Mouse (Mus musculus): ENCODE results near the gene Mrpl28. TPM values are rescaled to one million over a fixed set of nuclear protein-coding genes. Genes with fewer than 3 reads are reported as not detected.
A peak's percentile ranks its signal among the peaks of the same experiment; 100 is the strongest.

The Mrpl28 gene
- total and polyA plus RNA-seq, 2 experiments from 2014 or later: 138 to 189 TPM

DNA sequence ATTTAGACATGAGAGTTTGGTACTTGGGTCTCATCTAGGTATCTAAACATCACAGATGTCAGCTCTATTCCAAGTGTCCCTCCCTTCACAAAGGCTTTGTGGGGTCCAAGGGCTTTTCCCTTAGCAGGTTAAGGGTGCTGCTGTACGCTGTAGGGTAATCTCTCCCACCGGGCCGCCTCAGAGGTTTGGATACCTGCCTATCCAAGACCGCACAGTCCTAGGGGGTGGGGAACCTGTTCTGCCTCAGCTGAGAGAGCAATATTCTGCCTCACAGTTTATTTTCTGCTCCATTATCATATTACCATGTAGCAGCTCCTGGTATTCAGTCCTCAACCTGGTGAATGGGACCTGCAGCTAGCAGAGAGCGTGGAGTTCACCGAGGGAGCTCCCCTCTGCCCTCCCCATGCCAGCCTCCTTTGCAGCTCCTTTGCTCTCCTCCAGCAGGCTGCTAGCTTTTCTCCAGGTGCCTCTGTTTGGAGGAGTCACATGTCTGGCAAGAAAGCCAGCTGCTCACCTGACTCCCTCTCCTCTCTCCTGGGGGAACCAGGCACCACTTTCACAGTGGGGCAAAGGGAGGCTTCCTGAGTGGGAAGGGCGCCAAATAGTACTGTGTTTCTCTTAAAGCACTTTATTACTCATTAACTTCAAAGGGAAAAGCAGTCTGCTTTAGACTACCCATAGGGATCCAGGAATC lies 7.9 kb upstream of the Mrpl28 start:
- no peak for DNase-seq (ENCODE audit: low spot score)
- H3K9ac ChIP-seq (replicated peaks; ENCODE audit: low read length): no peak overlapping the region
- no peaks in the 10 kb centered on the region for H3K36me3 ChIP-seq (ENCODE audit: insufficient read depth, low read length)
- no peak for TF ChIP-seq CTCF (IDR thresholded peaks at IDR 0.05; ENCODE audit: low read depth)
- no peaks in the 10 kb centered on the region for H3K4me1 ChIP-seq (ENCODE audit: insufficient read depth, low read length)
- 78% methylated on average over 7 of the region's 7 CpGs for WGBS
- 0 out of 2 replicates have a peak, but pooled peaks cover 9% of the 10 kb centered on the region for H3K27me3 ChIP-seq (ENCODE audit: insufficient read depth, low read length)
- H3K4me3 ChIP-seq (ENCODE audit: low read length): no peak overlapping the region
- H3K4me2 ChIP-seq (ENCODE audit: low read depth, low read length): no peak overlapping the region
- no peak for ATAC-seq
- no peak overlapping the region for H3K27ac ChIP-seq
- no peaks in the 10 kb centered on the region for H3K9me3 ChIP-seq (ENCODE audit: low read length)

DNA sequence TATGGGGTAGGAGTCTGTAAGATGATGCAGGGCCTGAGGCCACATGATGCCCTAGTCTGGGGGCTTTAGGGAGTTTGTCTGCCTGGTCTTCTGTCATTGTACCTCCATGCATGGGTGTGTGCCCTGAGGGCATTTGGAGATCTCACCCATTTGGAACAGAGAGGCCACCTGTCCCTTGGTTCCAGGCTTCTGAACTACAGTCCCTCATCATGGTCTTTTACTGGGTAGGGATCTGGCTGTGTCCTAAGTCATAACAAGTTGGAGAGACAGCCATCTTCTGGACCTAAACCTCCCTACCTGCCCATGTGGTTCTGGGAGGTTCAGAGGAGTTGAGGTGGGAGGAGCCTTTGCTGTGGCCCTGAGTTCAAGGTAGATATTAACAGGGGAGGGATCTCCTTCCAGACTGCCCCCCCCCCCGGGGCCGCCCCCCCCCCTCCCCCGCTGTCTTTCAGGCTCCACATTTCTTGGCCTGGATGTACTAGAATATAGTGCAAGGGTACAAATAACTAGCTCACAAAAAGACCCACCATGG lies 7.3 kb upstream of the Mrpl28 start:
- no peak for TF ChIP-seq CTCF (IDR thresholded peaks at IDR 0.05; ENCODE audit: low read depth)
- Histone ChIP-seq H3K9me3 (ENCODE audit: low read length) (no peaks in the 10 kb centered on the region), H3K4me1 (ENCODE audit: insufficient read depth, low read length) (no peaks in the 10 kb centered on the region), H3K27me3 (ENCODE audit: insufficient read depth, low read length) (0 out of 2 replicates have a peak, but pooled peaks cover 9% of the 10 kb centered on the region), H3K27ac (no peak overlapping the region), H3K9ac (replicated peaks; ENCODE audit: low read length) (no peak overlapping the region), H3K36me3 (ENCODE audit: insufficient read depth, low read length) (no peaks in the 10 kb centered on the region), H3K4me2 (ENCODE audit: low read depth, low read length) (no peak overlapping the region), H3K4me3 (ENCODE audit: low read length) (no peak overlapping the region)
- 50% methylated on average over 3 of the region's 3 CpGs for WGBS
- no peak for DNase-seq (ENCODE audit: low spot score)
- ATAC-seq: no peak

DNA sequence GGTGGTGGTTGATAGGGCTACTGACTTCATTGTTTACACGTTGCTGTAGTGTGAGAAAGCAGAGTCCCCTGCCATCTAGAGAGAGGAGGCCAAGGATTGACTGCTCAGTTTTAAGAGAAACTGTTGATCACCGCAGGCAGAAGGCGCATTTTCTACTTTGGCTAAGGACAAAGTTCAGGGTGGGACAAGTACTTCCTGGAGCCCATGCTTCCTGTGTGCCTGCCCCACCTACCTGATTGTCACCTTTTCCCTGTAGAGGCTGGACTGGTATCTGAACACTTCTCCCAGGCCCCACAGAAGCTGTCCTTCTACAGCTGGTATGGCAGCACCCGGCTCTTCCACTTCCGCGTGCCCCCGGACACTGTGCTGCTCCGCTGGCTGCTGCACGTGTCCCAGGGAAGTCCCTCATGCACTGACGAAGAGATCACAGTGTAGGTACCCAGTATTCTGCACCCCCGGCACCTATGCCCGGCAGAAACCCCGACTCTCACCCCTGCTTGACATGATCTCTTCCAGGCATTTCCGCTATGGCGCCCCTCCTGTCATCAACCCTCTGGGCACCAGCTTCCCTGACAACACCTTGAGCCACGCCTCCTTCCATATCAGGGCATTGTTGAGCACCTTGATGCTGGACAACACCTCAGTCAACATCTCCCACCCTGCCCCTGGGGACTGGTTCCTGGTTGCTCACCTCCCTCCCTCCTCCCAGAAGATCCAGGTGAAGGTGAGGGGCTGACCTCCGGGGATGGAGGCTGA lies 6.6 kb upstream of the Mrpl28 start:
- WGBS: 86% methylated on average over 17 of the region's 17 CpGs
- Histone ChIP-seq H3K27me3 (ENCODE audit: insufficient read depth, low read length) (0 out of 2 replicates have a peak, but pooled peaks cover 9% of the 10 kb centered on the region), H3K9me3 (ENCODE audit: low read length) (no peaks in the 10 kb centered on the region), H3K4me1 (ENCODE audit: insufficient read depth, low read length) (no peaks in the 10 kb centered on the region), H3K4me3 (ENCODE audit: low read length) (no peak overlapping the region), H3K9ac (replicated peaks; ENCODE audit: low read length) (no peak overlapping the region), H3K36me3 (ENCODE audit: insufficient read depth, low read length) (no peaks in the 10 kb centered on the region), H3K27ac (no peak overlapping the region), H3K4me2 (ENCODE audit: low read depth, low read length) (no peak overlapping the region)
- DNase-seq (ENCODE audit: low spot score) (no peak), ATAC-seq (no peak)
- TF ChIP-seq CTCF (IDR thresholded peaks at IDR 0.05; ENCODE audit: low read depth): no peak

DNA sequence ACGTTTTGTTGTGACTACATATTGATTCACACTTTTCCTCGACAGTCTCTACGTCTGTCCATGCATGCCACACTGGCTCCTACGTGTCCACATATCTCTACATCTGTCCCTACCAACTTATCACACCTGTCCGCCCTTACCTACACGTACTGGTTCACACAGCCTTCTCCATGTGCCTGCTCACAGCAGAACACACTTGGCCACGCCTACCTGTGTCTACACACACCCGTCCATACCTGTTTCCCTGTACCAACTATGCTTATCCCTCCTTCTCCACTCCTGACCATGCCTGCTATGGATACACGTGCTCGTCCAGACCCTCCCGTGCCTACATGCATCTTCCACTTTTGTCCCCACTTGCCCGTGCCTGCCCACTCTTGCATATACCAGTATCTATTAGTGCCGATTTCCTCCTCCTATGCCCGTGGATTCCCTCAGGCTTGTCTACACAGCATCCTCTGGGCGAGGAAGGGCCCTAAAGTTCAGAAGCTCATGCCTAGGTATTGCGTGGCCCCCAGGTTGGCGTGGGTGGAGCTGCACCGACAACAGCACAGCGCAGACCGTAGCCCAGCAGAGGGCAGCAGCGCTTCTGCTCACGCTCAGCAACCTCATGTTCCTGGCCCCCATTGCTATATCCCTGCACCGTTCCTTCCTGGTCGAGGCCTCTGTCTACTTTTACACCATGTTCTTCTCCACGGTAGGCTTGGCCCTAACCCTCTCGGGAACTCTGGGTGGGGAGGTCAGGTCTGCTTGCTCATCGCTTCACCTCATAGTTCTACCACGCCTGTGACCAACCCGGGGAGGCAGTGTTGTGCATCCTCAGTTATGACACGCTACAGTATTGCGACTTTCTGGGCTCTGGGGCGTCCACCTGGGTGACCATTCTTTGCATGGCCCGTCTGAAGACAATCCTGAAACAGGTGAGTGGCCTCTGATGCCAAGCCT lies 3.3 kb upstream of the Mrpl28 start:
- ATAC-seq: peak; percentile 44; the same call in 1 of the 2 replicates
- 51% methylated on average over 33 of the region's 33 CpGs for WGBS
- Histone ChIP-seq H3K9me3 (ENCODE audit: low read length) (no peaks in the 10 kb centered on the region), H3K27ac (no peak overlapping the region), H3K9ac (replicated peaks; ENCODE audit: low read length) (no peak overlapping the region), H3K4me3 (ENCODE audit: low read length) (no peak overlapping the region), H3K36me3 (ENCODE audit: insufficient read depth, low read length) (no peaks in the 10 kb centered on the region), H3K4me2 (ENCODE audit: low read depth, low read length) (no peak overlapping the region), H3K27me3 (ENCODE audit: insufficient read depth, low read length) (0 out of 2 replicates have a peak, but pooled peaks cover 3% of the 10 kb centered on the region), H3K4me1 (ENCODE audit: insufficient read depth, low read length) (peaks cover 7% of the 10 kb centered on the region)
- peak; percentile 85 for TF ChIP-seq CTCF (IDR thresholded peaks at IDR 0.05; ENCODE audit: low read depth)
- DNase-seq (ENCODE audit: low spot score): peak; percentile 78

DNA sequence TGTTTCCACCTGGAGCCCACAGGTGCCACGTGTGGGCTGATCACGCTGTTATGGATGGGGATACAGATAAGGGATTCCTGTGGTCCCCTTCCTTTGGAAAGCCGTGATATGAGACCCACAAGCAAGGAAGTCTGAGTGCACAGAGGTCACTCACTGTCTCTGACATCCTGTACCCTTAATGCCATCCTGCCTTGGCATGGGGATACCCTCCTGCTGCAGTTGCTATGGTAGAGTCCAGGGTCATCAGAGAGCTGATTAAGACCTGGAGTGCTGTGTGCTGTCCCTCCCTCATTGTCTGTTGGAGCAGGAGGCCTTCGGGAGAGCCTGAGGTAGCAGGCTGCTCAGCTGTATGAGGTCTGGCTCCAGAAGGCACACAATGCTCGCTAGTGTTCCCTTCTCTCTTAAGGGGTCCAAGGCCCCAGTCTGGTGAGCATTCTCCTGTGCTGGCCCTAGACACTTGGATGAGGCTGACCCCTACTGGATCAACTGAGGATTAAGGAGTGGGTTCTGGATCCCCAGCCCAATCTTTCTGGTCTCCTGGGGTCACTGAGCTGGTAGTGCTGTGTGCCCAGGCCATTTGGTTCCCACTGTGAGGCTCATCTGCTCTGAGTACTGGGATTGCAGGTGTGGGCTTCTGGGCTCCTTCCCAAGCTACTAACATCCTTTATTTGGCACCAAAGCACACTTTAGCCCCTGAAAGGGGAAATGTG lies 714 bp upstream of the Mrpl28 start:
- no peak overlapping the region for H3K4me2 ChIP-seq (ENCODE audit: low read depth, low read length)
- 0 out of 2 replicates have a peak, but pooled peaks have one; percentile 8 for ATAC-seq
- H3K27me3 ChIP-seq (ENCODE audit: insufficient read depth, low read length): no peaks in the 10 kb centered on the region
- H3K4me3 ChIP-seq (ENCODE audit: low read length): no peak overlapping the region
- DNase-seq (ENCODE audit: low spot score): no peak
- no peak overlapping the region for H3K27ac ChIP-seq
- H3K9ac ChIP-seq (replicated peaks; ENCODE audit: low read length): no peak overlapping the region
- H3K9me3 ChIP-seq (ENCODE audit: low read length): no peaks in the 10 kb centered on the region
- H3K4me1 ChIP-seq (ENCODE audit: insufficient read depth, low read length): peaks cover 7% of the 10 kb centered on the region
- WGBS: 55% methylated on average over 5 of the region's 5 CpGs
- peak; percentile 22 for TF ChIP-seq CTCF (IDR thresholded peaks at IDR 0.05; ENCODE audit: low read depth)
- peaks cover 20% of the 10 kb centered on the region; the same call in 1 of the 2 replicates for H3K36me3 ChIP-seq (ENCODE audit: insufficient read depth, low read length)
